Mouse (Mus musculus) ES-E14 (cell line): ENCODE results near the gene Tnks2.

Source experiments
- CHD2 ChIP-seq: IDR thresholded peaks from 2 replicates; pipeline ENCODE4 v1.6.1; 2014; ENCODE audit warnings: mild to moderate bottlenecking, low read depth, low read length, inconsistent platforms
- HCFC1 ChIP-seq: IDR thresholded peaks from 2 replicates; pipeline ENCODE4 v1.6.1; 2012; ENCODE audit warnings: low read length, inconsistent platforms, borderline replicate concordance; ENCODE audit not compliant: insufficient read depth
- MAFK ChIP-seq: IDR thresholded peaks from 2 replicates; pipeline ENCODE4 v1.6.1; 2014; ENCODE audit warnings: mild to moderate bottlenecking, low read depth, low read length, inconsistent platforms; ENCODE audit not compliant: insufficient read depth
- ZC3H11A ChIP-seq: IDR thresholded peaks from 2 replicates; pipeline ENCODE4 v1.6.1; 2012; ENCODE audit warnings: low read depth, mild to moderate bottlenecking, inconsistent platforms, low read length, borderline replicate concordance
- ZNF384 ChIP-seq: IDR thresholded peaks from 2 replicates; pipeline ENCODE4 v1.6.1; 2012; ENCODE audit warnings: low read depth, low read length, inconsistent platforms

- TF ChIP-seq ZC3H11A (no peak), ZNF384 (no peak), MAFK (no peak), CHD2 (no peak), HCFC1 (no peak)
These were observed 40.6 kb upstream of the Tnks2 start for GRCm38 (mm10) chr19:36793450-36793849.
